Mouse (Mus musculus) natural killer cell, adult 2 months (primary cell): Measurements from ENCODE around the gene Pax7.

ENCODE experiments used
- DNase-seq, 2 experiments: peaks; one replicate each; pipeline ENCODE4 v3.0.0; 2022; ENCODE audit warnings: low spot score in 2 of 2

The Pax7 gene

GRCm38 (mm10) chr4:139831501-139832230 is 1.7 kb downstream of the Pax7 start:
- no peak for DNase-seq

GRCm38 (mm10) chr4:139830581-139831387 is 2.5 kb downstream of the Pax7 start:
- no peak for DNase-seq

DNA sequence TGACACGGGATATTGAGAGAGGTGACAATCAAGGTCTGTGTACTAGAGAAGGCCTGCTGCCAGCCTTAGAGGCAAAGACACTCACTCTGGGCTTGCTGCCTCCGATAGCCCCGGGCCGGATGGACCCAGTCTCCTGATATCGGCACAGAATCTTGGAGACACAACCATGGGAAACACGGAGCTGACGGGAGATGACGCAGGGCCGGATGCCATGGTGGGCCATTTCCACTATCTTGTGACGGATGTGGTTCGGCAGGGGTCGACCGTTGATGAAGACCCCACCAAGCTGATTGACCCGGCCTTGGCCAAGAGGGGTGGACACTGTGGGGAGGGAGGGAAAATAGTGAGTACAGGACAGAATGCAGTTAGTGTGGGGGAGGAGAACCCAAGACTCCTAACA is 3.3 kb downstream of the Pax7 start:
- no peak for DNase-seq

DNA sequence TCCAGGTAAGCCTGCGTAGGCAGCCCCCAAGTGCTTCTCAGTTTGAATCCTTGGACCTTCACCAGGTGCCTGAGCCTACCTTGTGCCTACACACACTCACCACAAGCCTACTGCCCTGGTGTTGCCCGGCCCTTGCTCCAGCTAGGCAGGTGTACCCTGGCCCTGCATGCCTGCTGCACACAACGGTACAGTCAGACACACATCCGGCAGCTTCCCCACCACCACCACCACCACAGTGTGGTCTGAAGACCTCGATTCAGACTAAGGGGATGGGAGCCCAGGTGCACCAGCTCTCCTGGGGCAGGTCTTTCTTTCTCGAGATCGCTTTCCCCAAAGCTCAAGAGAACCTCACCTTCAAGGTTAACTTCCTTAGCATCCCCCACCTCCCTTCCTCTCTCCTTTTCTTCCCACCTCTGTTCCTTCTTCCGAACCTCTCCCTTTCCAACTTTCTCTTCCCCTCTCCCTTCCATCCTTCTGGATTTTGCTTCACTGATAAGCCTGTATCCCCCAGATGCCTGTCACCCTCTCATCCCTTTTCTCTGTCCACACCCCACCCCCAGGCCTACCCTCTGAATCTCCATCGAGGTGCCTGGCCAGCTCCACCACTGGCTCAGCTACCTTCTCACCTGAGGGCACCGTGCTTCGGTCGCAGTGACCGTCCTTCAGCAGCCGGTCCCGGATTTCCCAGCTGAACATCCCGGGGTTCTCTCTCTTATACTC is 4.3 kb downstream of the Pax7 start:
- no peak for DNase-seq

- DNase-seq, result no peak
Observed at GRCm38 (mm10) chr4:139828283-139828678, 5.0 kb downstream of the Pax7 start.

DNA sequence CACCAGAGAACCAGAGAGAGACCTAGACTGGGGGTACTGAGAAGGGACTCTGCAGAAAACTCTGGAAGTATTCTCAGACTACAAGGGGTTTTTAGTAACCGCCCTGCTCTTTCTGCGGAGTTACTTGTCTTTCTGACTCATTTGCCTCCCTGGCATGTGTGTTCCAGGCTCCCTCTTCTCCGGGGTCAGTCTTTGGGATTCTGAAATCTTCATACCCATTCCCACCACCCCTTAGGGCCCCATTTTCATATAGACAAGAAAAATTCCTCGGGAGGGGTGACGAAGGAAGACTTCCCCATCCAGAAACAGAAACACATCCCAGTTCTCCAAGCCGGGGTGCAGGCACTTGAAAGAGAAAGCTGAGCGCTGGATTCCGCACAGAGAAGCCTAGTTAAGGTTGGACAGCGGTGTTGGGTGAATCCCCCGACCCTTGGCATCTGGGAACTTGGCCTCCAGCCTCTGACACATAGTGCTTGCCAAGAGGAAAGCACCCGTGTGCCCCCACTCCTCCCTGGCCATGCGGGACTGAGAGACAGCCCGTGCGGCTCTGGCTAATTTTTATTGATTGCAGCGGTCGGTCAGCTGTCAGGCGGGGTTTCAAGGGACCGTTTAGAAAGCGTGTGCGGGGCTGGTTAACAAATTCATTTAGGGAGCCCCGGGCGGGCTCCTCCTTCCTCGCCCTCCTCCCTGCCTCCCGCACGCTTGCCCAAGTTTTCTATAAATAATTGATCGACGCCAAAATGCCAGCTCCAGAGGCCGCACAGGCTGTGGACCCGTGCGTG is 5.6 kb downstream of the Pax7 start:
- DNase-seq, result no peak

GRCm38 (mm10) chr4:139826231-139826630 is 7.1 kb downstream of the Pax7 start:
- no peak for DNase-seq

- no peak for DNase-seq
Observed at GRCm38 (mm10) chr4:139825326-139826112, 7.8 kb downstream of the Pax7 start.

- DNase-seq, result no peak
Observed at GRCm38 (mm10) chr4:139824572-139825325, 8.6 kb downstream of the Pax7 start.

DNA sequence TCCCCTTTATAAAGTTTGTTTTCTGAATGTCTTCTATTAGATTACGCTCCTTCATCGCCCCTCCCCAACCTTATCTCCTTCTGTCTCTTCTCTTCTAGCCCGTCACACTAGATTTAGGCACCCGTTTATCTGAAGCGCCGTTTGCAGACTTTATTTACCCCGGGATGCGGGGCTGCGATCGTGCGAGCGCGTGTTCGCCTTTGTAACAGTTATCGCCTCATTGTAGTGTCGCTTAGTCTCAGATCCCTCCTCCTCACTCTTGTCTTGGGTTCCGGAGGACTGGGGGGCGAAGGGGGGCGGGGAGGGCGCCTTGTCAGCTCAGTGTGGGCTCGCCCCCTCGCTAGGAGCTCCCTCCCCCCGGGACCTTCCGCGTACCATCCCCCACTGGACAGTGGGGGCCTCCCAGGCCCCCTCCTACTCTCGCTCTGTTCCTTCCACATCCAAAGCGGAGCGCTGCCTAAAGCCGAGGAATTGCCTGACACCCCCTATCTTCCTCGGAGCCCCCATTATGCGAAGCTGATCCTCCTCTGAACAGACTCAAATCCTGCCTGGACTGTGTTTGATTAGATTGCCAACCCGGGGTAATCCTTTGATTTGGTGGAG is 9.4 kb downstream of the Pax7 start:
- DNase-seq, result no peak

- no peak for DNase-seq
Observed at GRCm38 (mm10) chr4:139823138-139823869, 10.0 kb downstream of the Pax7 start.

DNA sequence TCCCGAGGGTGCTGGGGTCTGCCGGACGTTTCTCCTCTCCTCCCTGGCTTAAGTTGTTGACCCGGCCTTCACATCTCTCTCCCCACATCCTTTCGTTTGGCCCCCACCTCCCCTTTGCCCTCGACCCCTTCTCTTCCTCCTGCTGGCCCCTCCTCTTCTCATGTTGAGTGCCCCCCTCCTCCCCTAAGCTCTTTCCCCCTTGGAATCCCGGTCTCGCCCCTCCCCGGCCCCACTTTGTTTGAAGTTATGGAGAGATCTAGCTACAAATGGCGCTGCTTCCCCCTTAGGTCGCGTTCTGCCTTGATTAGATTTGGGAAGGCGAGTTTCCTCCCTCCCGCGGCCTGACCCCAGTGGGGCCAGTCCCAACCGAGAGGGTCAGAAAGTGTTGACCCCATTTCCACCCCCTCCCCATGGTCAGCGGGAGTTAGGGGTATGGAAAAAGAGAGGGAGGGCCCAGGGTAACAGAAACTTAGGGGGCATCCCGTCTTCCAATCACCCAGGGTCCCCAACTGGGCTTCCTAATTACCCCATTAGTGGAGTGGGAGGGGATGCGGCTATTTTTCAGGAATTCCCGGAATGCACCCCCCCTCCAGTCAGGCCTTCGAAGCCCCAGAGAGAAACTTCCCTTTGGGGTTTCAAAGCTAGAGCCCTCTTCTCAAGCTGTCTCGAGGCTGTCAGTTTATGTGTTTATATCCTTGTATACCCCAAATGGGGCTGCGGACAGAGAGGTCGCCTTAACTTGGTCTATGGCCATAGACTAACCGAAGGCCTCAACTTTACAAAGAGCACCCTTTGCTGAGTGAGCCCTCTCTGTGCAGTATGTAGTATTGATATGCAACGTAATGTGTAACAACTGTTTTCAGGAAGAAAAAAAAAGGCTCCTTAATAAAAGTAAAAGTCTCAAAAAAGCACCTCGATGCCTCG is 10.9 kb downstream of the Pax7 start:
- no peak for DNase-seq

DNA sequence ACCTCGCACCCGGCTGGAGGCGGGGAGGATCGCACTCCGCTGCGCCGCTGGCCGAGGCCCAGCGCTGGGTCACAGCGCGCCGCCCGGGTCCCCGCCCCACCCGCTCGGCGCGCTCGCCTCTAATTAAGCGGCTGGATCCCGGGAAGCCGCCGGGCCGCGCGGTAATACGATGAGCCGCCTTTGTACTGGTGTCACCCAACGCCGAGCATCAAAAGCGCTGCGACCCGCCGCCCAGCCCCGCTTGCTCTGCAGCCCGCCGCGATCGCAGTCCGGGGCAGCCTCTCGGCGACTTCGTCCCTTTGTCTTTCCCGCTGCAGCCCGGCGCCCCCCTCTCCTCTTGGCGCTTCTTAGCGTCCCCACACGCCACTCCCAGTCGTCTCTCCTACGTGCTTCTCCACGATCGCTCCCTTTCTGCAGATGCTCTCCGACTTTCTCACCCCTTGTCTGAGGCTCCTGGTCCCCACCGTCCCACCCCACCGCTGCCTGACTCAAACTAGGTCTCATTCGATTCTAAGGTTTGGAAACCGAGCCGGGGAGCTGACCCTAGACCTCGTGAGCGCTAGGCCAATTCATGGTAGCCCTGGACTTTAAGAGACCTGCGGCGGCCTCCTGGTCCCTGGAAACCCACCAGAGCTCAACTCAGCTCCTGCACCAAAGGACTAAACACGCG is 11.7 kb downstream of the Pax7 start:
- no peak for DNase-seq

DNA sequence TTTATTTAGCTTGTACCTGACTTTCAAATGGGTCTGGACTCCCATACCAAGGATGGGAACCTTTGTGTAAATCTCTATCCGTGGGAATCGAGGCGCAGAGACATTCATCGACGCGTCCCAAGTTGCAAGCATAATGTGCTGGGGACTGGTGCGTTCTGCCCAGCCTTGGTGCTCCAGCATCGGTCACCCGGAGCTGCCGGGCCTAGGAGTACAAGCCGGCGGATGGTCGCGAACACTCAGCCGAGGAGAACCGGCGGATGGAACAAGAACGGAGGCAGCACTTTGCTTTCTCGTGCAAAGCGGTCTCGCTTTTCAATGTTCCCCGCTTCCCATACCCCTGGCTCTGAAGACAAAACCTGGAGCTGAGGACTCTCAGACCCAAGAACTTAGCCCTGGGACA is 12.3 kb downstream of the Pax7 start:
- DNase-seq, result no peak

GRCm38 (mm10) chr4:139819411-139820030 is 13.8 kb downstream of the Pax7 start:
- no peak for DNase-seq

DNA sequence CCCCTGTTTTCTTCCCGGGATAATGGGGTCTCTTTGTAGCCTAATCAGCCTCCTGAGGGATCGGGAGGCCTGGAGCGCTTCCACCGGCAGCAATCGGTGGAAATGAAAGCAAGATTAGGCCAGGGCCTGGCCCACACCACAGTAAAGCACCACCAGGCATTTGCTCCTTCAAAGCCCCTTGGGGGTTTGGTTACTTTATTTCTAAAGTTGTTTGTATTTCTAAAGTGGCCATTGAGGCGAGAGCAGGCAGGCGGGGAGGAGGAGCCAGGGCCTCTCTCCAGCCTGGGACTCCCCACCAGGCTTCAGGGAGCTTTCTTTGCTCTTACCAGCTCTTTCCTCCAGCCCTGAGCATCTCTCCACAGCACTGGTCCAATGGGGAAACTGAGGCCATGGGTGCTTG is 15.2 kb downstream of the Pax7 start:
- DNase-seq, result no peak

DNA sequence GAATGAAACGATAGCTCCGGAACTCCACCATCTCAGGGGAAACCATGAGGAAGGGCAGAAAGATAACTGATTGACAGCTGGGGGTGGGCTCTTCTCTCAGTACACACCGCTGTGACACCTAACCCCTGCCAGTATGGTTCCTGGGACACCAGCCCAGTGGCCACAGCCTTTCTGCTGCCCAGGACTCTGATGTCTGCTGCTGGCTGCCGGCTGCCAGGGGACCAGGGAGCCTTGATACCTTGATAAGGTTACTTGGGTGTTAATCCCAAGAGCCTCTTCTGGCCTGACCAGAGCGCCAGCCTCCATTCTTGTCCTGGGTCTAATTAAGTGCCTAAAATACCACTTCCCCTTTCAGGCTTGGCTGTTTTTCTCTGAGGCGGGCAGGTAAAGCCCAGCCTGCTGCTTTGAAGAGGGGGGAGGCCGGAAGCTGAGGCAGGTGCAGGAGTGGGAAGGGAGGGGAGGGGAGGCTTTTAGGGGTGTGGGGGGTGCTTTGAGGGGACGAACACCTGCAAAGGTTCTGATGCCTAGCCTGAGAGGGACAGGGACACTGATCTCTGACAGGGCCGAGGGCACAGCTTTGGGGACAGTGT is 19.9 kb downstream of the Pax7 start:
- peak in 1 of 2 experiments; percentile 20 for DNase-seq
